Mouse (Mus musculus) CH12.LX (cell line): ENCODE measurements around the gene Gls2.

Experiments used
- CHD2 ChIP-seq: IDR thresholded peaks from 2 replicates; pipeline ENCODE4 v1.6.1; 2011; ENCODE audit warnings: low read length, improper control_type of control experiment
- CTCF ChIP-seq, 2 experiments: IDR thresholded peaks in 1 of 2; conservative IDR thresholded peaks in 1 of 2; 2 replicates each; pipeline ENCODE4 v1.5.1; 2011 to 2012; ENCODE audit warnings: low read depth in 2 of 2, low read length in 2 of 2, improper control_type of control experiment in 1 of 2, inconsistent platforms in 1 of 2, mild to moderate bottlenecking in 1 of 2, moderate library complexity in 1 of 2
- ELF1 ChIP-seq: IDR thresholded peaks from 2 replicates; pipeline ENCODE4 v1.6.1; 2014; ENCODE audit warnings: low read depth, mild to moderate bottlenecking, inconsistent platforms, low read length, improper control_type of control experiment
- EP300 ChIP-seq: IDR thresholded peaks from 2 replicates; pipeline ENCODE4 v1.6.1; 2011; ENCODE audit warnings: low read length, improper control_type of control experiment
- GABPA ChIP-seq: IDR thresholded peaks from 2 replicates; pipeline ENCODE4 v1.6.1; 2012; ENCODE audit warnings: low read depth, low read length, improper control_type of control experiment, inconsistent platforms; ENCODE audit not compliant: insufficient replicate concordance
- JUND ChIP-seq: conservative IDR thresholded peaks from 2 replicates; pipeline ENCODE4 v1.6.1; 2011; ENCODE audit warnings: low read depth, low read length, improper control_type of control experiment
- MAZ ChIP-seq: IDR thresholded peaks from 2 replicates; pipeline ENCODE4 v1.6.1; 2012; ENCODE audit warnings: low read depth, mild to moderate bottlenecking, inconsistent platforms, low read length, improper control_type of control experiment, moderate library complexity
- NELFE ChIP-seq: IDR thresholded peaks from 2 replicates; pipeline ENCODE4 v1.6.1; 2011; ENCODE audit warnings: low read depth, low read length, improper control_type of control experiment
- POLR2A ChIP-seq: IDR thresholded peaks from 2 replicates; pipeline ENCODE4 v1.6.1; 2011; ENCODE audit warnings: low read depth, mild to moderate bottlenecking, improper control_type of control experiment, low read length
- ZC3H11A ChIP-seq: IDR thresholded peaks from 2 replicates; pipeline ENCODE4 v1.6.1; 2012; ENCODE audit warnings: low read depth, mild to moderate bottlenecking, inconsistent platforms, low read length, improper control_type of control experiment
- ZKSCAN1 ChIP-seq: IDR thresholded peaks from 2 replicates; pipeline ENCODE4 v1.6.1; 2012; ENCODE audit warnings: low read depth, inconsistent platforms, low read length, improper control_type of control experiment, borderline replicate concordance
- ZMIZ1 ChIP-seq: IDR thresholded peaks from 2 replicates; pipeline ENCODE4 v1.6.1; 2012; ENCODE audit warnings: low read depth, mild to moderate bottlenecking, inconsistent platforms, low read length, improper control_type of control experiment
- ZNF384 ChIP-seq: IDR thresholded peaks from 2 replicates; pipeline ENCODE4 v1.6.1; 2012; ENCODE audit warnings: low read depth, low read length, improper control_type of control experiment, inconsistent platforms

- TF ChIP-seq ZMIZ1 (no peak), POLR2A (no peak), NELFE (no peak), CTCF (conservative IDR thresholded peaks at IDR 0.05 in 1 of 2, IDR thresholded peaks at IDR 0.05 in 1 of 2; ENCODE audit: low read depth in 2 of 2, low read length in 2 of 2) (no peak), JUND (no peak), ELF1 (no peak), CHD2 (no peak), ZC3H11A (no peak), ZKSCAN1 (no peak), ZNF384 (no peak), MAZ (no peak), GABPA (no peak), EP300 (no peak)
Measured at GRCm38 (mm10) chr10:128204941-128205340, 10.7 kb downstream of the Gls2 start.
